Mouse (Mus musculus) liver, embryonic 11.5 days (tissue): ENCODE data around the gene Rabif. TPM values are rescaled to one million over a fixed set of nuclear protein-coding genes. Genes with fewer than 3 reads are reported as not detected.
"Not testable (repeated sequence)": the region's sequence is repeated elsewhere in the genome, so short reads cannot be mapped to it uniquely, and the experiment has no call there.

Experiments
- ATAC-seq: fragments of 200-750 bp; cut with Nextera tagmentation; replicated peaks from 2 replicates; pipeline ENCODE4 v1.8.0; 2017; ENCODE audit warnings: moderate number of reproducible peaks, mild to moderate bottlenecking, moderate TSS enrichment, moderate library complexity; ENCODE audit not compliant: low FRiP score
- DNase-seq: peaks from one replicate; pipeline ENCODE4 v3.0.0-alpha.2; 2017; ENCODE audit warnings: low spot score
- H3K27ac ChIP-seq: fragments of 300-500 bp; sonication (generic); 2 replicates; pipeline ENCODE4 v1.5.1; 2014; ENCODE audit warnings: mild to moderate bottlenecking, low read depth, low read length, control low read depth
- H3K27me3 ChIP-seq: fragments of 300-500 bp; sonication (generic); replicated peaks from 2 replicates; pipeline ENCODE4 v1.6.1; 2014; ENCODE audit warnings: low read length, mixed read lengths; ENCODE audit not compliant: control insufficient read depth, insufficient read depth
- H3K36me3 ChIP-seq: fragments of 300-500 bp; sonication (generic); 2 replicates; pipeline ENCODE4 v1.6.1; 2014; ENCODE audit warnings: mild to moderate bottlenecking, low read length, moderate library complexity, mixed read lengths; ENCODE audit not compliant: control insufficient read depth, insufficient read depth
- H3K4me1 ChIP-seq: fragments of 300-500 bp; sonication (generic); replicated peaks from 2 replicates; pipeline ENCODE4 v1.6.1; 2014; ENCODE audit warnings: low read length, mixed read lengths; ENCODE audit not compliant: control insufficient read depth, insufficient read depth
- H3K4me2 ChIP-seq: fragments of 300-500 bp; sonication (generic); 2 replicates; pipeline ENCODE4 v1.6.1; 2014; ENCODE audit warnings: mild to moderate bottlenecking, control low read depth, moderate library complexity
- H3K4me3 ChIP-seq: fragments of 300-500 bp; sonication (generic); 2 replicates; pipeline ENCODE4 v1.5.1; 2014; ENCODE audit warnings: low read depth, low read length, control low read depth
- H3K9ac ChIP-seq: fragments of 300-500 bp; sonication (generic); 2 replicates; pipeline ENCODE4 v1.6.1; 2014; ENCODE audit warnings: low read depth, low read length, control low read depth
- H3K9me3 ChIP-seq: fragments of 300-500 bp; sonication (generic); 2 replicates; pipeline ENCODE4 v1.6.1; 2016; ENCODE audit warnings: low read length, inconsistent platforms, mixed read lengths; ENCODE audit not compliant: control insufficient read depth
- WGBS: fragments of 180-500 bp; shearing (Covaris S2); extraction: QIAGEN DNeasy Blood & Tissue Kit; methylation state at CpG from one replicate; pipeline ENCODE4 v1.1.7; 2014; 5-methylcytosine and 5-hydroxymethylcytosine counted together
- polyA plus RNA-seq: library from polyadenylated mRNA; unstranded; fragments of >200 nt; fragmentation: Nextera tagmentation; extraction: Ambion mirVana; gene quantifications from 2 replicates; pipeline ENCODE4 v1.2.1, GENCODE M21; 2014

Gene Rabif
- 35.3 and 37.6 TPM in 2 replicates for polyA plus RNA-seq

GRCm38 (mm10) chr1:134494428-134495215 lies at the start of gene Rabif:
Gene Rabif (plus strand): TSS chr1:134494648.
- peak within 1 kb of the TSS; percentile 82 for H3K9ac ChIP-seq
- peak within 1 kb of the TSS; percentile 82 for H3K4me3 ChIP-seq
- H3K4me1 ChIP-seq, result peaks cover 10% of the 10 kb centered on the region
- no peaks in the 10 kb centered on the region for H3K27me3 ChIP-seq
- H3K4me2 ChIP-seq, result peak within 1 kb of the TSS; percentile 81
- peaks cover 5% of the 10 kb centered on the region; the same call in 1 of the 2 replicates for H3K36me3 ChIP-seq
- WGBS, result under 1% methylated on average over 57 of the region's 58 CpGs
- DNase-seq (peak; percentile 97), ATAC-seq (peak; percentile 97)
- H3K27ac ChIP-seq, result peak within 1 kb of the TSS; percentile 94
- no peaks in the 10 kb centered on the region for H3K9me3 ChIP-seq

GRCm38 (mm10) chr1:134445418-134445817 lies 49.0 kb upstream of the Rabif start:
- WGBS, result 91% methylated on average over 2 of the region's 2 CpGs

DNA sequence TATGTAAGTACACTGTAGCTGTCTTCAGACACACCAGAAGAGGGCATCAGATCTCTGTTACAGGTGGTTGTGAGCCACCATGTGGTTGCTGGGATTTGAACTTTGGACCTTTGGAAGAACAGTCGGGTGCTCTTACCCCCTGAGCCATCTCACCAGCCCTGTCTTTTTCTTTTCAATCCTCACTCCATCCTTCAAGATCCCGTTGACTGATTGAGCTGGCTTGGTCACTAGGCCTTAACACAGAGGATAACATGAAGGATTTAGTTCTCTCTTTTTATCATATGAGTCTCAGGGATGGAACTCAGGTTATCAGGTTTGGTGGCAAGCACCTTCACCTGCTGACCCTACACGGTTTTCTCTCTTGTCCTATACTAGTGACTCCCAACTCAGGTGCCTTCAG lies 45.9 kb upstream of the Rabif start:
- not testable (repeated sequence) for H3K9ac ChIP-seq, H3K4me3 ChIP-seq, H3K36me3 ChIP-seq, DNase-seq, H3K27me3 ChIP-seq, H3K9me3 ChIP-seq, H3K4me1 ChIP-seq, H3K27ac ChIP-seq, H3K4me2 ChIP-seq, ATAC-seq
- 72% methylated on average over 3 of the region's 3 CpGs for WGBS

More at GRCm38 (mm10) chr1:134445418-134445817, 49.0 kb upstream of the Rabif start:
- no peak overlapping the region for H3K27ac ChIP-seq
- no peaks in the 10 kb centered on the region for H3K9me3 ChIP-seq
- no peak overlapping the region for H3K4me2 ChIP-seq
- no peaks in the 10 kb centered on the region for H3K36me3 ChIP-seq
- no peak overlapping the region for H3K9ac ChIP-seq
- H3K4me1 ChIP-seq, result no peaks in the 10 kb centered on the region
- no peak overlapping the region for H3K4me3 ChIP-seq
- DNase-seq (no peak), ATAC-seq (no peak)
- H3K27me3 ChIP-seq, result no peaks in the 10 kb centered on the region

- H3K27ac ChIP-seq, result no peak overlapping the region
- no peak overlapping the region for H3K9ac ChIP-seq
- H3K4me2 ChIP-seq, result no peak overlapping the region
- H3K4me3 ChIP-seq, result no peak overlapping the region
- no peak for DNase-seq
- no peaks in the 10 kb centered on the region for H3K36me3 ChIP-seq
- 85% methylated on average over 4 of the region's 4 CpGs for WGBS
- ATAC-seq, result no peak
- no peaks in the 10 kb centered on the region for H3K9me3 ChIP-seq
- H3K4me1 ChIP-seq, result no peaks in the 10 kb centered on the region
- H3K27me3 ChIP-seq, result no peaks in the 10 kb centered on the region
Observed at GRCm38 (mm10) chr1:134450201-134450600, 44.2 kb upstream of the Rabif start.

- Histone ChIP-seq H3K9ac (no peak overlapping the region), H3K4me2 (no peak overlapping the region), H3K4me3 (no peak overlapping the region), H3K27ac (no peak overlapping the region), H3K9me3 (no peaks in the 10 kb centered on the region), H3K27me3 (no peaks in the 10 kb centered on the region), H3K4me1 (0 out of 2 replicates have a peak, but pooled peaks cover 4% of the 10 kb centered on the region), H3K36me3 (no peaks in the 10 kb centered on the region)
- 42% methylated on average over 3 of the region's 3 CpGs for WGBS
- DNase-seq, result no peak
- no peak; the same call in 1 of the 2 replicates for ATAC-seq
Observed at GRCm38 (mm10) chr1:134450986-134451385, 43.5 kb upstream of the Rabif start.

GRCm38 (mm10) chr1:134454904-134455824 lies 39.3 kb upstream of the Rabif start, which contains the start of gene Klhl12:
Gene Klhl12 (plus strand): TSS chr1:134455531.
- peak within 1 kb of the TSS; percentile 93 for H3K4me3 ChIP-seq
- peak; percentile 99 for DNase-seq
- peaks cover 6% of the 10 kb centered on the region for H3K36me3 ChIP-seq
- peak within 1 kb of the TSS; percentile 86 for H3K4me2 ChIP-seq
- peak within 1 kb of the TSS; percentile 93 for H3K9ac ChIP-seq
- H3K27ac ChIP-seq, result peak within 1 kb of the TSS; percentile 59
- under 1% methylated on average over 61 of the region's 61 CpGs for WGBS
- H3K27me3 ChIP-seq, result no peaks in the 10 kb centered on the region
- H3K4me1 ChIP-seq, result peaks cover 14% of the 10 kb centered on the region
- peak; percentile 91 for ATAC-seq
- H3K9me3 ChIP-seq, result no peaks in the 10 kb centered on the region

GRCm38 (mm10) chr1:134456060-134456459 lies 38.4 kb upstream of the Rabif start:
- H3K27ac ChIP-seq, result no peak overlapping the region
- H3K4me3 ChIP-seq, result peak overlapping the region; percentile 93
- DNase-seq, result no peak
- H3K9ac ChIP-seq, result peak overlapping the region; percentile 93
- peak overlapping the region; percentile 86 for H3K4me2 ChIP-seq
- peaks cover 6% of the 10 kb centered on the region for H3K36me3 ChIP-seq
- 23% methylated on average over 5 of the region's 5 CpGs for WGBS
- ATAC-seq, result no peak
- H3K4me1 ChIP-seq, result peaks cover 14% of the 10 kb centered on the region
- H3K9me3 ChIP-seq, result no peaks in the 10 kb centered on the region
- no peaks in the 10 kb centered on the region for H3K27me3 ChIP-seq

DNA sequence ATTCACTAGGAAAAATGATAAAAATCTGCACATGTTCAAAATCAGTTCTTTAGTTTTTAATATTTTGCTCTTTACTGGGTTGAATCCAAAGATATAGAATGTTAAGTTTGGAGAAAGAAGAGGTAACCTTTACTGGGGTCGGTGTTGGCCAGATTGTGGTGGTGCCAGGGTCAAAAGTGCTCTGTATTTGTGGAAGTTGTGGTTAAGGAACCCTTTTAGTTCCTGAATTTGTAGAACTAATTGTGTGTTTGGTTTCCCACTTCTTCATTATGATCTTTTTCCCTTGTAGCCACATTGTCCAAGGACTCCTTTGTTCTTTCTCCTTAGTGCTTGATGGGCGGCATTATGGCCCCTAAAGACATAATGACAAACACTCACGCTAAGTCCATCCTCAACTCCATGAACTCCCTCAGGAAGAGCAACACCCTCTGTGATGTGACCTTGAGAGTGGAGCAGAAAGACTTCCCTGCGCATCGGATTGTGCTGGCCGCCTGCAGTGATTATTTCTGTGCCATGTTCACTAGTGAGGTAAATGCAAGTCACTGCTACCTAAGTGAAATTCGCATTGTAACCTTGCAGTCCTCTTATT lies 36.2 kb upstream of the Rabif start:
- H3K36me3 ChIP-seq, result peaks cover 16% of the 10 kb centered on the region
- no peak for DNase-seq
- no peaks in the 10 kb centered on the region for H3K27me3 ChIP-seq
- H3K9me3 ChIP-seq, result no peaks in the 10 kb centered on the region
- H3K4me1 ChIP-seq, result peaks cover 17% of the 10 kb centered on the region
- WGBS, result 84% methylated on average over 7 of the region's 7 CpGs
- H3K27ac ChIP-seq, result no peak overlapping the region
- H3K9ac ChIP-seq, result no peak overlapping the region
- ATAC-seq, result no peak
- no peak overlapping the region for H3K4me2 ChIP-seq
- no peak overlapping the region for H3K4me3 ChIP-seq
